In the genomic region with DNA sequence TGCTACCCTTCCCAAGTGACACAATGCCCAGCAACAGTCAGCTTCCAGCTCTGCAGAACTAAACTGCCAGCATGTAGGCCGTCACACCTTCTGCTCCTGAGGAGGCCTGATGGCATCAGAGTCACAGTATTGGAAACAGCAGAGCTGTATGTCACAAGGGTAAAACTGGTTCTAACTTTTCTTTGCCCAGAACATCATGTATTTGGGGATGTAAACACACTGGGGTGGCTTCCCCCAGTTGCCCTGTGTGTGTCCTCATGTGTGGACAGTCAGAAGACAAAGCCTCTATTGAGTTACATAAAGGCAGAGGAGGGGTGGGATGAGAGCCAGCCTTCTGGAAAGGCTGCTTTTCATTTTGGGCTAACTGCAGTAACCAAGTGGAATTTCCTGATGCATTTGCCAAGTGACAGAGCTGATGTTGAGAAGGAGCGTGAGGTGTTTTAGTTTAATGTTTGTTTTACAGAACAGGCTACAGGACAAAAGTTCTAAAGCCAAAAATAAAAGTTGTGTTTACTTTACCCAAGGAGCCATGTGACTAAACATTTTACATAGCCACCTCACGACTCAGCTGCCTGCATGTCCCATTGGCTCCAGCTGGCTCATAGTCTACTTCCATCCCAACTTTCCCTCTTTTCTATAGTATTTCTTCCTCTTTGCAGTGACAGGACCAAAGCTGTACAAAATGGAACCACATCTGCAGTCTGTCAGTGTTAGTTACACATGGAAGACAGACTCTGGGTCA, we compare ENCODE assay signal across 8 mouse cellular contexts.
DNase-seq lines count a peak whose midpoint lies in the region; ATAC-seq and TF ChIP-seq lines count a peak whose summit lies in the region.

No protein-coding gene starts in this region.

- no peak for DNase-seq in forebrain, postnatal 0 days
- peak; percentile 22 for DNase-seq in urinary bladder, postnatal 25 days (ENCODE audit: low spot score)
- no peak for DNase-seq in urinary bladder, postnatal 36 days (ENCODE audit: low spot score in 2 of 2)
- peak; percentile 76 for DNase-seq in kidney, adult 2 months
- peak; percentile 75 for DNase-seq in lung, postnatal 14 days
- no peak for DNase-seq in spleen, postnatal 36 days (ENCODE audit: low spot score in 2 of 2)

- ATAC-seq in forebrain, embryonic 15.5 days (replicated peaks), result no peak
- no peak for ATAC-seq in forebrain, postnatal 0 days
- no peak for ATAC-seq in erythroblast, adult 5-6 weeks (replicated peaks; ENCODE audit: low FRiP score, poor library complexity, severe bottlenecking)

- H3K27me3 ChIP-seq in forebrain, embryonic 15.5 days, result no peaks in the 10 kb centered on the region
- H3K27me3 ChIP-seq in forebrain, postnatal 0 days (ENCODE audit: insufficient read depth, low read length), result no peaks in the 10 kb centered on the region
- no peaks in the 10 kb centered on the region for H3K27me3 ChIP-seq in kidney, adult 2 months (replicated peaks; ENCODE audit: control insufficient read depth, insufficient read depth, low read length)

- H3K27ac ChIP-seq in forebrain, embryonic 15.5 days (replicated peaks), result peak overlapping the region; percentile 35; the same call in 1 of the 2 replicates
- H3K27ac ChIP-seq in forebrain, postnatal 0 days (ENCODE audit: low read depth, low read length), result no peak overlapping the region; the same call in 1 of the 2 replicates
- peak overlapping the region; percentile 94 for H3K27ac ChIP-seq in kidney, adult 2 months (ENCODE audit: insufficient read depth, low read depth, low read length)

- peaks cover 37% of the 10 kb centered on the region for H3K4me1 ChIP-seq in forebrain, embryonic 15.5 days
- peaks cover 7% of the 10 kb centered on the region; the same call in 1 of the 2 replicates for H3K4me1 ChIP-seq in forebrain, postnatal 0 days (ENCODE audit: insufficient read depth)
- peaks cover 11% of the 10 kb centered on the region for H3K4me1 ChIP-seq in kidney, adult 2 months (ENCODE audit: control insufficient read depth, insufficient read depth, low read length)

- H3K9me3 ChIP-seq in forebrain, embryonic 15.5 days, result no peaks in the 10 kb centered on the region
- H3K9me3 ChIP-seq in forebrain, postnatal 0 days (ENCODE audit: low read length), result no peaks in the 10 kb centered on the region

- peaks cover 10% of the 10 kb centered on the region; the same call in 1 of the 2 replicates for H3K36me3 ChIP-seq in forebrain, embryonic 15.5 days
- peaks cover 8% of the 10 kb centered on the region for H3K36me3 ChIP-seq in forebrain, postnatal 0 days (ENCODE audit: insufficient read depth)
- no peaks in the 10 kb centered on the region for H3K36me3 ChIP-seq in kidney, adult 2 months (ENCODE audit: control insufficient read depth, insufficient read depth, low read length)

- TF ChIP-seq POLR2A in kidney, adult 2 months (IDR thresholded peaks at IDR 0.05; ENCODE audit: low read depth, low read length), result no peak

- no peak overlapping the region for H3K4me3 ChIP-seq in forebrain, embryonic 15.5 days
- H3K4me3 ChIP-seq in forebrain, postnatal 0 days (ENCODE audit: low read depth, low read length), result no peak overlapping the region
- H3K4me3 ChIP-seq in kidney, adult 2 months (ENCODE audit: insufficient read depth, low read depth, low read length), result no peak overlapping the region

- H3K9ac ChIP-seq in forebrain, embryonic 15.5 days (replicated peaks), result no peak overlapping the region
- no peak overlapping the region for H3K9ac ChIP-seq in forebrain, postnatal 0 days

- H3K4me2 ChIP-seq in forebrain, embryonic 15.5 days (replicated peaks), result no peak overlapping the region
- H3K4me2 ChIP-seq in forebrain, postnatal 0 days (ENCODE audit: low read depth), result no peak overlapping the region

- WGBS in forebrain, embryonic 15.5 days, result 39% methylated on average over 3 of the region's 3 CpGs
- 30% methylated on average over 3 of the region's 3 CpGs for WGBS in forebrain, postnatal 0 days
- 25% methylated on average over 3 of the region's 3 CpGs for WGBS in kidney, adult 2 months

- no peak for TF ChIP-seq CTCF in forebrain, postnatal 0 days (IDR thresholded peaks at IDR 0.05; ENCODE audit: low read depth)
- TF ChIP-seq CTCF in kidney, adult 2 months (conservative IDR thresholded peaks at IDR 0.05; ENCODE audit: insufficient read depth, insufficient read length, low read depth, low read length), result no peak

Comparison
In these comparisons a context has a peak if more than half of its experiments do, and no peak if none do; other contexts are left out.
1. DNase-seq: peak in urinary bladder, postnatal 25 days (single experiment), kidney, adult 2 months (single experiment) and lung, postnatal 14 days (single experiment); none in forebrain, postnatal 0 days (single experiment), urinary bladder, postnatal 36 days (0 of 2) and spleen, postnatal 36 days (0 of 2).